Mouse (Mus musculus): ENCODE data around the gene Fam227b. TPM values are rescaled to one million over a fixed set of nuclear protein-coding genes. Genes with fewer than 3 reads are reported as not detected.
A peak's percentile ranks its signal among the peaks of the same experiment; 100 is the strongest.

Gene Fam227b
- polyA plus RNA-seq (2016; fragmentation: Nextera tagmentation; extraction: Ambion mirVana): not detected in 2 replicates

GRCm38 (mm10) chr2:126151855-126152571 lies at the start of gene Fam227b, which contains the start of gene Dtwd1:
Gene Fam227b (minus strand): TSS chr2:126152004.
Gene Dtwd1 (plus strand): TSS chr2:126152141.
- H3K9me3 ChIP-seq: no peaks in the 10 kb centered on the region
- peak; percentile 99 for ATAC-seq (ENCODE audit: low FRiP score, low read depth)
- under 1% methylated on average over 57 of the region's 57 CpGs for WGBS
- peak within 1 kb of the TSS; percentile 73 for H3K4me3 ChIP-seq
- peak within 1 kb of the TSS; percentile 88 for H3K27ac ChIP-seq (replicated peaks)
- H3K4me1 ChIP-seq: 0 out of 2 replicates have a peak, but pooled peaks cover 6% of the 10 kb centered on the region
- H3K27me3 ChIP-seq: 0 out of 2 replicates have a peak, but pooled peaks cover 3% of the 10 kb centered on the region
- peak within 1 kb of the TSS; percentile 81 for H3K9ac ChIP-seq (replicated peaks)
- no peaks in the 10 kb centered on the region for H3K36me3 ChIP-seq
- H3K4me2 ChIP-seq (replicated peaks): peak within 1 kb of the TSS; percentile 64

- H3K36me3 ChIP-seq: no peaks in the 10 kb centered on the region
- no peaks in the 10 kb centered on the region for H3K27me3 ChIP-seq
- no peak overlapping the region for H3K4me3 ChIP-seq
- ATAC-seq (ENCODE audit: low FRiP score, low read depth): no peak
- WGBS: 79% methylated on average over 3 of the region's 3 CpGs
- H3K9ac ChIP-seq (replicated peaks): no peak overlapping the region
- no peaks in the 10 kb centered on the region for H3K9me3 ChIP-seq
- no peak overlapping the region for H3K4me2 ChIP-seq (replicated peaks)
- H3K27ac ChIP-seq (replicated peaks): no peak overlapping the region
- H3K4me1 ChIP-seq: no peaks in the 10 kb centered on the region
These were observed 47.2 kb upstream of the Fam227b start for GRCm38 (mm10) chr2:126198971-126199370.

- Histone ChIP-seq H3K27me3 (no peaks in the 10 kb centered on the region), H3K4me3 (no peak overlapping the region), H3K9ac (replicated peaks) (no peak overlapping the region), H3K9me3 (no peaks in the 10 kb centered on the region), H3K4me1 (no peaks in the 10 kb centered on the region), H3K4me2 (replicated peaks) (no peak overlapping the region), H3K36me3 (no peaks in the 10 kb centered on the region), H3K27ac (replicated peaks) (no peak overlapping the region)
- 75% methylated on average over 12 of the region's 12 CpGs for WGBS
- ATAC-seq (ENCODE audit: low FRiP score, low read depth): no peak
These were observed 44.0 kb upstream of the Fam227b start for GRCm38 (mm10) chr2:126195631-126196356.

GRCm38 (mm10) chr2:126192129-126192528 lies 40.3 kb upstream of the Fam227b start:
- Histone ChIP-seq H3K27me3 (no peaks in the 10 kb centered on the region), H3K36me3 (no peaks in the 10 kb centered on the region), H3K4me1 (no peaks in the 10 kb centered on the region), H3K9ac (replicated peaks) (no peak overlapping the region), H3K27ac (replicated peaks) (no peak overlapping the region), H3K4me3 (no peak overlapping the region), H3K4me2 (replicated peaks) (no peak overlapping the region), H3K9me3 (no peaks in the 10 kb centered on the region)
- 81% methylated on average over 2 of the region's 2 CpGs for WGBS
- ATAC-seq (ENCODE audit: low FRiP score, low read depth): no peak

GRCm38 (mm10) chr2:126191306-126191705 lies 39.5 kb upstream of the Fam227b start:
- Histone ChIP-seq H3K4me3 (no peak overlapping the region), H3K27me3 (no peaks in the 10 kb centered on the region), H3K27ac (replicated peaks) (no peak overlapping the region), H3K9ac (replicated peaks) (no peak overlapping the region), H3K36me3 (no peaks in the 10 kb centered on the region), H3K9me3 (no peaks in the 10 kb centered on the region), H3K4me1 (no peaks in the 10 kb centered on the region), H3K4me2 (replicated peaks) (no peak overlapping the region)
- WGBS: 84% methylated on average over 4 of the region's 4 CpGs
- ATAC-seq (ENCODE audit: low FRiP score, low read depth): no peak

- no peak overlapping the region for H3K9ac ChIP-seq (replicated peaks)
- no peaks in the 10 kb centered on the region for H3K36me3 ChIP-seq
- H3K4me2 ChIP-seq (replicated peaks): no peak overlapping the region
- H3K4me3 ChIP-seq: no peak overlapping the region
- no peaks in the 10 kb centered on the region for H3K9me3 ChIP-seq
- no peaks in the 10 kb centered on the region for H3K27me3 ChIP-seq
- H3K27ac ChIP-seq (replicated peaks): no peak overlapping the region
- ATAC-seq (ENCODE audit: low FRiP score, low read depth): no peak
- 89% methylated on average over 1 of the region's 1 CpGs for WGBS
- H3K4me1 ChIP-seq: no peaks in the 10 kb centered on the region
These were observed 19.6 kb upstream of the Fam227b start for GRCm38 (mm10) chr2:126171427-126171826.

- Histone ChIP-seq H3K4me3 (no peak overlapping the region), H3K9me3 (no peaks in the 10 kb centered on the region), H3K4me2 (replicated peaks) (no peak overlapping the region), H3K36me3 (peaks cover 16% of the 10 kb centered on the region; the same call in 1 of the 2 replicates), H3K27me3 (no peaks in the 10 kb centered on the region), H3K9ac (replicated peaks) (no peak overlapping the region), H3K4me1 (no peaks in the 10 kb centered on the region), H3K27ac (replicated peaks) (no peak overlapping the region)
- no peak for ATAC-seq (ENCODE audit: low FRiP score, low read depth)
- 87% methylated on average over 8 of the region's 8 CpGs for WGBS
These were observed 15.2 kb upstream of the Fam227b start for GRCm38 (mm10) chr2:126166848-126167617.

- H3K27me3 ChIP-seq: no peaks in the 10 kb centered on the region
- H3K9ac ChIP-seq (replicated peaks): no peak overlapping the region
- no peaks in the 10 kb centered on the region for H3K4me1 ChIP-seq
- H3K9me3 ChIP-seq: no peaks in the 10 kb centered on the region
- H3K4me2 ChIP-seq (replicated peaks): no peak overlapping the region
- no peak overlapping the region for H3K27ac ChIP-seq (replicated peaks)
- ATAC-seq (ENCODE audit: low FRiP score, low read depth): no peak
- H3K4me3 ChIP-seq: no peak overlapping the region
- H3K36me3 ChIP-seq: peaks cover 23% of the 10 kb centered on the region
These were observed 14.5 kb upstream of the Fam227b start for GRCm38 (mm10) chr2:126166335-126166734.

- no peak for ATAC-seq (ENCODE audit: low FRiP score, low read depth)
- Histone ChIP-seq H3K9me3 (no peaks in the 10 kb centered on the region), H3K4me2 (replicated peaks) (no peak overlapping the region), H3K36me3 (peaks cover 32% of the 10 kb centered on the region), H3K9ac (replicated peaks) (no peak overlapping the region), H3K27me3 (no peaks in the 10 kb centered on the region), H3K27ac (replicated peaks) (no peak overlapping the region), H3K4me1 (no peaks in the 10 kb centered on the region), H3K4me3 (no peak overlapping the region)
- WGBS: 96% methylated on average over 5 of the region's 5 CpGs
These were observed 13.6 kb upstream of the Fam227b start for GRCm38 (mm10) chr2:126165277-126166018.

GRCm38 (mm10) chr2:126147723-126148122 lies 4.1 kb downstream of the Fam227b start:
- ATAC-seq (ENCODE audit: low FRiP score, low read depth): no peak
- no peak overlapping the region for H3K9ac ChIP-seq (replicated peaks)
- no peak overlapping the region for H3K4me2 ChIP-seq (replicated peaks)
- no peak overlapping the region for H3K4me3 ChIP-seq
- no peaks in the 10 kb centered on the region for H3K36me3 ChIP-seq
- H3K27ac ChIP-seq (replicated peaks): no peak overlapping the region
- H3K27me3 ChIP-seq: 0 out of 2 replicates have a peak, but pooled peaks cover 3% of the 10 kb centered on the region
- no peaks in the 10 kb centered on the region for H3K9me3 ChIP-seq
- H3K4me1 ChIP-seq: 0 out of 2 replicates have a peak, but pooled peaks cover 1% of the 10 kb centered on the region

- no peak overlapping the region for H3K4me2 ChIP-seq (replicated peaks)
- H3K4me1 ChIP-seq: no peaks in the 10 kb centered on the region
- no peaks in the 10 kb centered on the region for H3K27me3 ChIP-seq
- no peak overlapping the region for H3K27ac ChIP-seq (replicated peaks)
- no peak overlapping the region for H3K4me3 ChIP-seq
- H3K36me3 ChIP-seq: no peaks in the 10 kb centered on the region
- ATAC-seq (ENCODE audit: low FRiP score, low read depth): no peak
- H3K9me3 ChIP-seq: no peaks in the 10 kb centered on the region
- 90% methylated on average over 4 of the region's 4 CpGs for WGBS
- no peak overlapping the region for H3K9ac ChIP-seq (replicated peaks)
These were observed 57.2 kb downstream of the Fam227b start for GRCm38 (mm10) chr2:126094616-126095015.

Measured in midbrain, embryonic 12.5 days (tissue).